Mouse (Mus musculus): ENCODE data around the gene 4931429L15Rik. TPM values are rescaled to one million over a fixed set of nuclear protein-coding genes. Genes with fewer than 3 reads are reported as not detected.

The 4931429L15Rik gene
- not detected for polyA plus RNA-seq (2017; shearing (Covaris generic))

GRCm38 (mm10) chr9:46319886-46320285, at the start of gene 4931429L15Rik:
4931429L15Rik (minus strand) TSS chr9:46319986.

GRCm38 (mm10) chr9:46282631-46283436, 37.0 kb downstream of the 4931429L15Rik start, which contains the start of gene Bud13:
Bud13 (plus strand) TSS chr9:46283008.

GRCm38 (mm10) chr9:46272677-46273454, 46.9 kb downstream of the 4931429L15Rik start, which contains the start of gene Zpr1:
Zpr1 (plus strand) TSS chr9:46273064.

GRCm38 (mm10) chr9:46268343-46268873, 51.4 kb downstream of the 4931429L15Rik start, which contains the start of gene Apoa5:
Apoa5 (plus strand) TSS chr9:46268633.

Other genes starting within 250 kb of the 4931429L15Rik start
- 1 to 10 TPM in 1 of 2 experiments, not detected in 1; 1.5 TPM for gene Apoa1, start 91.4 kb downstream of the 4931429L15Rik start, polyA plus RNA-seq (2017; shearing (Covaris generic))
- not detected for gene Apoc3, start 84.3 kb downstream of the 4931429L15Rik start, polyA plus RNA-seq (2017; shearing (Covaris generic))
- gene Apoa4, start 79.3 kb downstream of the 4931429L15Rik start, polyA plus RNA-seq (2017; shearing (Covaris generic)), result under 1 TPM in 1 of 2 experiments, not detected in 1; 0.13 TPM
- not detected for gene Apoa5, start 51.4 kb downstream of the 4931429L15Rik start, polyA plus RNA-seq (2017; shearing (Covaris generic))
- 100 to 1,000 TPM; 102 to 141 TPM for gene Zpr1, start 46.9 kb downstream of the 4931429L15Rik start, polyA plus RNA-seq (2017; shearing (Covaris generic))
- 10 to 100 TPM; 21.1 to 39.4 TPM for gene Bud13, start 37.0 kb downstream of the 4931429L15Rik start, polyA plus RNA-seq (2017; shearing (Covaris generic))

Data from inflammation-experienced regulatory T-cells (primary cell).